Mouse (Mus musculus): Measurements from ENCODE around the gene Ccnf. TPM values are rescaled to one million over a fixed set of nuclear protein-coding genes. Genes with fewer than 3 reads are reported as not detected.

Ccnf gene
- polyA plus RNA-seq (2012; fragmentation: generic; extraction: Trizol), result 10 to 100 TPM; 28.1 to 29.1 TPM

GRCm38 (mm10) chr17:24251320-24252069, at the start of gene Ccnf:
Gene Ccnf, minus strand, starts transcription at chr17:24251484.

GRCm38 (mm10) chr17:24220435-24221411, 30.6 kb downstream of the Ccnf start, which contains the start of gene Tedc2:
Gene Tedc2, minus strand, starts transcription at chr17:24220851.

GRCm38 (mm10) chr17:24209043-24209915, 42.0 kb downstream of the Ccnf start, which contains the start of gene Ntn3:
Gene Ntn3, minus strand, starts transcription at chr17:24209531.

GRCm38 (mm10) chr17:24205284-24205888, 45.9 kb downstream of the Ccnf start, which contains the start of gene Tbc1d24:
Gene Tbc1d24, minus strand, starts transcription at chr17:24205562.

Other genes starting within 250 kb of the Ccnf start
- gene Prss27, start 213.3 kb downstream of the Ccnf start, polyA plus RNA-seq (2012; fragmentation: generic; extraction: Trizol), result under 1 TPM; 0.09 to 0.12 TPM
- 10 to 100 TPM; 10.2 to 30.9 TPM for gene Kctd5, start 178.0 kb downstream of the Ccnf start, polyA plus RNA-seq (2012; fragmentation: generic; extraction: Trizol)
- gene Pdpk1, start 100.6 kb downstream of the Ccnf start, polyA plus RNA-seq (2012; fragmentation: generic; extraction: Trizol), result 1 to 10 TPM in 1 of 2 experiments, under 1 TPM in 1; 0.56 to 6.5 TPM
- 10 to 100 TPM; 37.7 to 66.7 TPM for gene Amdhd2, start 87.7 kb downstream of the Ccnf start, polyA plus RNA-seq (2012; fragmentation: generic; extraction: Trizol)
- gene Atp6v0c, start 81.8 kb downstream of the Ccnf start, polyA plus RNA-seq (2012; fragmentation: generic; extraction: Trizol), result 100 to 1,000 TPM; 513 to 615 TPM
- 1 to 10 TPM in 1 of 2 experiments, under 1 TPM in 1; 0.42 to 4.6 TPM for gene Tbc1d24, start 45.9 kb downstream of the Ccnf start, polyA plus RNA-seq (2012; fragmentation: generic; extraction: Trizol)
- gene Ntn3, start 42.0 kb downstream of the Ccnf start, polyA plus RNA-seq (2012; fragmentation: generic; extraction: Trizol), result 1 to 10 TPM in 1 of 2 experiments, under 1 TPM in 1; 0.22 to 1.1 TPM
- gene Tedc2, start 30.6 kb downstream of the Ccnf start, polyA plus RNA-seq (2012; fragmentation: generic; extraction: Trizol), result 1 to 10 TPM; 6.6 to 7.0 TPM
- gene Abca17, start 99.6 kb upstream of the Ccnf start, polyA plus RNA-seq (2012; fragmentation: generic; extraction: Trizol), result under 1 TPM in 1 of 2 experiments, not detected in 1; 0.01 TPM
- 10 to 100 TPM in 1 of 2 experiments, 1 to 10 TPM in 1; 2.9 to 15.9 TPM for gene Abca3, start 100.5 kb upstream of the Ccnf start, polyA plus RNA-seq (2012; fragmentation: generic; extraction: Trizol)
- gene Rnps1, start 163.1 kb upstream of the Ccnf start, polyA plus RNA-seq (2012; fragmentation: generic; extraction: Trizol), result 10 to 100 TPM; 74.1 to 82.9 TPM
- 100 to 1,000 TPM in 1 of 2 experiments, 10 to 100 TPM in 1; 64.8 to 150 TPM for gene Eci1, start 175.2 kb upstream of the Ccnf start, polyA plus RNA-seq (2012; fragmentation: generic; extraction: Trizol)
- gene Dnase1l2, start 191.6 kb upstream of the Ccnf start, polyA plus RNA-seq (2012; fragmentation: generic; extraction: Trizol), result 1 to 10 TPM in 1 of 2 experiments, under 1 TPM in 1; 0.20 to 3.1 TPM
- gene E4f1, start 218.8 kb upstream of the Ccnf start, polyA plus RNA-seq (2012; fragmentation: generic; extraction: Trizol), result 10 to 100 TPM in 1 of 2 experiments, 1 to 10 TPM in 1; 9.2 to 27.4 TPM
- gene Pgp, start 218.9 kb upstream of the Ccnf start, polyA plus RNA-seq (2012; fragmentation: generic; extraction: Trizol), result 10 to 100 TPM; 31.3 to 84.9 TPM
- under 1 TPM; 0.07 to 0.13 TPM for gene Bricd5, start 222.4 kb upstream of the Ccnf start, polyA plus RNA-seq (2012; fragmentation: generic; extraction: Trizol)
- gene Mlst8, start 227.6 kb upstream of the Ccnf start, polyA plus RNA-seq (2012; fragmentation: generic; extraction: Trizol), result 10 to 100 TPM; 11.5 to 32.9 TPM
- under 1 TPM; 0.26 to 0.51 TPM for gene Caskin1, start 237.1 kb upstream of the Ccnf start, polyA plus RNA-seq (2012; fragmentation: generic; extraction: Trizol)